Mouse (Mus musculus) thymus, postnatal 10 days (tissue): ENCODE measurements around the gene Zbtb24.
"Not testable (repeated sequence)": the region's sequence is repeated elsewhere in the genome, so short reads cannot be mapped to it uniquely, and the experiment has no call there.

Source experiments
- DNase-seq, 2 experiments: peaks; one replicate each; pipeline ENCODE4 v3.0.0; 2021; ENCODE audit warnings: low spot score in 2 of 2

Zbtb24 gene

DNA sequence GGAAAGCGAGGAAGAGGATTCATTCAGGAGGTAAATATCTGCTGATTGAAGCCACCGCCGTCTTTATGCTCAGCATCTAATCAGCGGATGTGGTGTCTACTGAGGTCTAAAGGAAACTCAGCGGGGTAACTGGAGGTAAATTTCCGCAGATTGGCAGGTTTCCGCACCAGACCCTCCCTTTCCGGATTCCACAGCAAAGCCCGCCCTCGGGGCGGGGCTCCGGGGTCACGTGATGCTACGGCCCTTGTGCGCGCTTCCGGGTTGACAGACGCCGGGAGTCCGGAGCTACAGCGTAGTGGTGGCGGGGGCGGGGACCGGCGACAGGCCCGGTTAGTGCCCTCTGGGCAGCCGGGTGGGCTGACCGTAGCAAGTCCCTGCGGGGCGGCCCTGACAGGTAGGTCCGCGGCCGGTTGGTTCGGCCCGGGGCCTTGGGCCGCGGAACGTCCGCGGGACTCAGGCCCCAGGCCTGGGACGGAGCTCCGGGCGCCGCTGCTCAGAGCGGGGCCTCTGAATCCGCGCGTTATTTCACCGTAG, at the start of gene Zbtb24:
Zbtb24 (plus strand) TSS at position 247 of the 534 bp plus-strand sequence.
- DNase-seq: peak; percentile 93 to 97

DNA sequence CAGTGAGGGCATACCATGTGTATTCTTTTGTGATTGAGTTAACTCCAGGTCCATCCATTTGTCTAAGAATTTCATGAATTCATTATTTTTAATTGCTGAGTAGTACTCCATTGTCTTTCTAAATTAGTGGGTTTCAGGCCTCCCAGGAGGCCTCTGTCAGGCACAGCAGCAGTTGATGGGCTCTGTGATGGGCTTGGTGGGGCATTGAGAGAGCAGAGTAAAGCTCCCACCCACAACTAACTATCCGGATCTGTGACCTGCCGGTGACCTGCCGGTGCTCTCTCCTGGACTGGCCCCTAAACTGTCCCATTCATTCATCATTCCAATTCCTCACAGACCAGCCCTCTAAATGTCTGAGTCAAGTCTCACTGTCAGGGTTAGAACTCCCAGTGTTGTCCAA, 49.1 kb upstream of the Zbtb24 start:
- DNase-seq: no peak

DNA sequence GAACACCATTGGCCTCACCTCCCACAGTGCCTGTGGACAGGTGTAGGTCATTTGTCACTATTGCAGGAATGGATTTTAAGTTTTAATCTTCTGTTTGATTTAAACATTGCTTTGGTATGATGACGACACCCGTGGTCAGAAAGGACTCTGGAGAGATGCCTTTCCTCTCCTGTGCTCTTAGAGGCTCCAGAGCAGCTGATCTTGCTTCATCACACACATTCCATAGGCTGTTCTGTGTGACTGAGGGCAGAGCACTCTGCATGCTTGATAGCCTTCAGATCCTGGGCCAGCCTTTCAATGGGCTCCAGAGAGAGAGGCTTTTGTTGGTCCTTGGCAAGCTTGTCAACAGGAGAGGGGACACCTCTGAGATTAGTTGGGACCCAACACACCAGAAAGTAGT, 46.8 kb upstream of the Zbtb24 start:
- no peak for DNase-seq

DNA sequence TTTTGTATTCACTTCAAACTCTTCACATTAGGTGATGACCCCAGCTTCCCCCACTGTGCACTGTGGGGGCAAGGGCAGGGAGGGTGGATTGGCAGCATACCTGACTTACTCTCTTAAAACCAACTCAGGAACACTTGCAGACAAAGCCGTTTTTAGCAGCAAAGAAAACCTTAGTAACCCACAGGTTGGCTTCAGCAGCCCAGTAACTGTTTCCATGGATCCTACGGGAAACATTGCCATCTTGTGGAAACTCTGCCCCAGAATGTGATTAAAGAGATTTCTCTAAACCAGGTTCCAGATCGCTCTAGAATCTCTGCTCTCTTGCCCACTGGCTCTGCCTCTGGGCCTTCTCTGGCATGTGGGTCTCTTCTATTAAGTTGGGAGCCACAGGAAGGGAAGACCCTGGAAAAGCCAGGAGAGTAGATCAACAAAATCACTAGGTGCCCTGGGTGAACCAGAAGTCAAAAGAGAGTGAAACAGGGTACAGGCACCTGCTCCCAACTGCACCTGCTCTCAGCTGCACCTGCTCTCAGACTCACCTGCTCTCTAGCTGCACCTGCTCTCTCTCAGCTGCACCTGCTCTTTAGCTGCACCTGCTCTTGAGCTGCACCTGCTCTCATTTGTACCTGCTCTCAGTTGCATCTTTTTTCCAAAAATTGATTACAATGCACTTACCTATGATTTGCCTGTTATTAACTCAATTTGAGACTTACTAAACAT, 46.1 kb upstream of the Zbtb24 start:
- no peak for DNase-seq

DNA sequence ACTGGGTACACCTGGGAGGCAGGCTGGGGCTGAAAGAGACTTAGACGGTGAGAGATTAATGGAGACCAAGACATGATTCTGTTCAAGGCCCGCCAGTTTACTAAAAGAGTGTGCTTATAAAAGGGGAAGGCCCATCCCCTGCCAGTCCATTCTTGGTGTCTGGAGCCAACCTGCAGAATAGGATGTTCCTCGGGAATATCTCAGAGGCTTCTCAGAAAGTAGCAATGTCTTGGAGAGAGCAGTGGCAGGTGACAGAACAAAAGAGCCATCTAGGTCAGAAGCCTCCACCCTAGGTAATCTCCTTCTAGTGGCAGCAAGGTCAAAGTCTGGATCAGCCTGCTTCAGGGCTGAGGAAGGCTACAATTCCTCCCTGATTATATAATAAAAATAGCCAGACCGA, 40.0 kb upstream of the Zbtb24 start:
- DNase-seq: not testable (repeated sequence)

DNA sequence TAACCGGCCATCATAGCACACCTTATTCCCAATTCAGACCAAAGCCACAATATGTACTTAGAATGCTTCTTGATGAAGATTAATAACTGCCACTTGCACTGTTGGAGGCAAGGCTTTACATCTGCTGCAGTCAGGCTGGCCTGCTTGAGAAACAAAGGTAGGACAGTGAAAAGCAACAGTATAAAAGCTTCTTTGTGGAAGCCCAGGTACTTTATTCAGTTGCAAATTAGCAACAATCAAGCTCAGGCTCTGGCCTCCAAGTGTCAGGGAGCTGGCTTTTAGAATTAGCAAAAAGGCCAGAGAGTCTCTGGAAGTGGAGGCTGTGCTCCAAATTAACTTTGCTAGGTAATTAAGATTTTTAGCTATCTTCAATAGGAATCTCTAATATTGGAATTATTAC, 39.4 kb upstream of the Zbtb24 start:
- not testable (repeated sequence) for DNase-seq

DNA sequence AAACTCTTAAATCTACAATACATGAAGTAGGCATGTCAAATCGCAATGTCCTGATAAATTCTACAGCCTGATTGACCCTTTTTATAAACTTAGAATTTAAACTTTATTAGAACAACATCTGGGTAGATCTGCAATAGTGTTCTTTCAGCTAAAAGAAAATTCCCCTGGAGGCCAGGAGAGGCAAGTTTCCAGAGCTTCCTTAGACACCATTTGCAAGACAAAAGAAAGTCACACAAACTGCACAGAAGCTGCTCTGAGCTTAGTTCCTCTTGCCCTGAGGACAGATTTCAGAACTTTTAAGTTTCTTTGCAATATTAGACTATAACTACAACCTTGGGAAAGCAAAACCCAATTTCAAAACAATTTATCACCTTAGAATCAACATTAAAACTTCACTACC, 36.7 kb upstream of the Zbtb24 start:
- not testable (repeated sequence) for DNase-seq

DNA sequence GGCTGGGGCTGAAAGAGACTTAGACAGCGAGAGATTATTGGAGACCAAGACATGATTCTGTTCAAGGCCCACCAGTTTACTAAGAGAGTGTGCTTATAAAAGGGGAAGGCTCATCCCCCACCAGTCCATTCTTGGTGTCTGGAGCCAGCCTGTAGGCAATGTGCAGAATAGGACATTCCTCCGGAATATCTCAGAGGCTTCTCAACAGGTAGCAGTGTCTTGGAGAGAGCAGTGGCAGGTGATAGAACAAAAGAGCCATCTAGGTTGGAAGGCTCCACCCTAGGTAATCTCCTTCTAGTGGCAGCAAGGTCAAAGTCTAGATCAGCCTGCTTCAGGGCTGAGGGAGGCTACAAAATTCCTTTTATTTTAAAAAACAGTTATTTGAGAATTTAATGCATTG, 34.8 kb upstream of the Zbtb24 start:
- not testable (repeated sequence) for DNase-seq

DNA sequence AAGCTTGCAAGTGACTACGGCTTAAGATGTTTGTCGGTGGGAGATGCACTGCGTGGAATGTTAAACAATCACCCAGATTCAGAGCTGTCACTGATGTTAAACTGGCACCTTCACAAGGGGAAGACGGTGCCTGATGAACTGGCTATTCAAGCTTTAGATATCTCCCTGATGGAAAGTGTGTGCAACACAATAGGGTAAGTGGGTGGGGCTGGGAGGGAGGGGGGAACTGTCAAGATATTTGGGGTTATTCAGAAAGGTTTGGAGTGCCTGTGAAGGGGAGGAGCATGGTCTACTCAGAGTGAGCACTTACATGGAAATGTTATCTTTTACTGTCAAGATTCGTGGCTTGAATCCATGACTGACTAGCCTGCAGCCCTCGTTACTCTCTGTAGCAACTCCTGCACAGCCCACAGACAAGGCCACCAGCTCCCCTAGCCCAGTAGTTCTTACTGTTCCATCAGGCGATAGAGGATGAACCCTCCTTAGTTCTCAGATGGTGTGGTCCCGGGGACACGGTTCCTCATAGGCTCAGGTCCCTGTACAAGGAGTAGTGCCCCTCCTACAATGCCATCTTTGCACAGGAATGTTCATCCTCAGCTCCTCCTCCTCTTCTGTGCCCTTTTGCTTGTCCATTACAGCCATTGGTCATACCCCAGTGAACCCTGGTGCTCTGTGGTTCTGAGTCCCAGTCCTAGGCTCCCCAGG, 29.5 kb upstream of the Zbtb24 start:
- DNase-seq: no peak

DNA sequence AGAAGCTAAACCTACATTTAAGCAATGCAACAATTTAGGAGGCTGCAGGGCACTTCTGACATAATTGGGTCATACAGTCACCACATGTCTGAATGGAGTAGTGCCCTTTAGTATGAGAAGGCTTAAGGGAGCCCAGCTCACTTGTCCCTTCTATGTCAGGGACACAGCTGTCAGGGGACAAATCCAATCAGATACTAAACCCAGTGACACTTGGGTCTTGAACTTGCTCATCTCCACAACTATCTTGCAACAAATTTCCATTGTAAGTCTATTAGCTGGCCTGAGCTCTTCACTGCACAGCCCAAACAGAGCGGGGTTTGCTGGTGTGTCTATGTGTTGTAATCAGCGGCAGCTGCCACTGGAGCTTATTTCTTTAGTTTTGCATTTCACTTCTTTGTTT, 26.5 kb upstream of the Zbtb24 start:
- no peak for DNase-seq

DNA sequence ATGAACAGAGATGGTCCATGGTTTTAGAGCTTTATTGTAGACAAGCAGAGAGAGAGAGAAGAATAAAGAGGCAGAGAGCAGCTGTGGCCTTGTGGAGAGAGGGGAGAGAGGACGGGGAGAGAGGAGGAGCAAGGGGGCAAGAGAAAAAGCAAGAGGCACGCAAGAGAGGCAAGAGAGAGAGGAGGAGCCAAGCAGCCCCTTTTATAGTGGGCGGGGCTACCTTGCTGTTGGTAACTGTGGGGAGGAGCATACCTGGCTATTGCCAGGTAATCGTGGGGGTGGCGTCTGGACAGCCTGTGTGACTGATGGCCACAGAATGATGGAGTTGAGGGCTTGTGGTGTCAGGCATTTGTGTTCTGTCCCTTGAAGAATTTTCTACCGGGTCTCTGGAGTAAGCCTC, 23.8 kb upstream of the Zbtb24 start:
- no peak for DNase-seq

DNA sequence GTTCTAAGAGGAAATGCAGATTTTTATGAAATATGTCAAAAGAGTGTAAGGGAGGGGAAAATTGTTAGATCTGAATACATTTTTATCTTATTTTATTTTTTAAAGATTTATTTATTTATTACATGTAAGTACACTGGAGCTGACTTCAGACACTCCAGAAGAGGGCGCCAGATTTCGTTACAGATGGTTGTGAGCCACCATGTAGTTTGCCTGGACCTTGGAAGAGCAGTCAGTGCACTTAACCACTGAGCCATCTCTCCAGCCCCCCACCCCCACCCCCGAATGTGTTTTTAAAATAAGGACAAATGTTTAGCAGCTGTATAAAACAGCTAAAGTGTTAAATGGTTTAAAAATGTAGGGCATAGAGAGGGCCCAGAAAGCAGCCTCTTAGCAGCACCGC, 15.6 kb upstream of the Zbtb24 start:
- DNase-seq: peak; percentile 39 to 58

DNA sequence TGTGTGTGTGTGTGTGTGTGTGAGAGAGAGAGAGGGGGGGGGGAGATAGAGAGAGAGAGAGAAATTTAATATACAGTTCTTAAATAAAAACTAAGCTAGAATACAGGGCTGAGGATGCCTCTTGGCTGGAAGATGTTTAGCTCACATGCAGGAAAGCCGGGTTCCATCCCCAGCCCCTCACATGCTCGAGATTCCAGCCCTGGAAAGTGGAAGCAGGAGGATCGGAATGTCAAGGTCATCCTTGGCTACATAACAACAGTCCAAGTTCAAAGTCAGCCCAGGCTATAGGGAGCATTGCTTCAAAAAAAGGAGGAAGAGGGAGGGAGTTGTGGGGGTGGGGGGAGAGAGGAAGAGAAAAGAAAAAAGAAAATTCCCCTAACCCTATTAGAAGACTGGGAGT, 15.0 kb upstream of the Zbtb24 start:
- DNase-seq: no peak

DNA sequence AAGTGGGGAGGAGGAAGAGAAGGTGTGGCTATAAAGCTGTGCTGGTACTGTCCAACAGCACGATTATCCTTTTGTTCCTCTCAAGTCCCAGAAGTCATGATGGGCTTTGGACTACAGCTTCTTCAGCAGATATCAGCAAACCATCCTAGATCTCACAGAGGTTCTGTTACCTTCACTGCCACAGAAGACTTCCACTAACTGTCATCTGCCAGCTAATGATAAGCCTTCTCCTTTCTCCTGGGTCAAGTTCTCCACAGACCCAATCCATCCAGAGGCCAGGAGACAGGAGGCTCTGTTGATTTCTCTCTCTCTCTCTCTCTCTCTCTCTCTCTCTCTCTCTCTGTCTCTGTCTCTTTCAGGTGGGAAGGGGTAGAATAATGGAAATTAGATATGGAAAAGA, 2.0 kb upstream of the Zbtb24 start:
- no peak for DNase-seq

DNA sequence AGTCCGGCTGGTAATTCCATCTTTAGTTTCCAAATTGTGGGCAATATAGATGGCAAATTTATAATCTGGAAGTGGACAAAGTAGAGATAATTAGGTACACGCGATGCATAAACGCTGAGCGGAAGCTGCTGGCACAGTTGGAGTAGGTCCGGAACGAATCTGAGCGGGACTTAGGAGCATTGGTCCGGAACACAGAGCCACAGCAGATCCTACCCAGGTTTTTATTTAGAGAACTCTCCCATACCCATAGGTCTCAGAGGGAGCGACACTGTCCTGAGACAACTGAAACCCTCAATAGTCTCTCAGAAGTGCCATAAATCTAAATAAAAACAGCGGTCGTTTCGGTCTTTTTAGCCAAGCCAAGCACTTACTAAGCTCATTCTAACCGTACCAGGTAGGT, 499 bp upstream of the Zbtb24 start:
- DNase-seq: no peak

DNA sequence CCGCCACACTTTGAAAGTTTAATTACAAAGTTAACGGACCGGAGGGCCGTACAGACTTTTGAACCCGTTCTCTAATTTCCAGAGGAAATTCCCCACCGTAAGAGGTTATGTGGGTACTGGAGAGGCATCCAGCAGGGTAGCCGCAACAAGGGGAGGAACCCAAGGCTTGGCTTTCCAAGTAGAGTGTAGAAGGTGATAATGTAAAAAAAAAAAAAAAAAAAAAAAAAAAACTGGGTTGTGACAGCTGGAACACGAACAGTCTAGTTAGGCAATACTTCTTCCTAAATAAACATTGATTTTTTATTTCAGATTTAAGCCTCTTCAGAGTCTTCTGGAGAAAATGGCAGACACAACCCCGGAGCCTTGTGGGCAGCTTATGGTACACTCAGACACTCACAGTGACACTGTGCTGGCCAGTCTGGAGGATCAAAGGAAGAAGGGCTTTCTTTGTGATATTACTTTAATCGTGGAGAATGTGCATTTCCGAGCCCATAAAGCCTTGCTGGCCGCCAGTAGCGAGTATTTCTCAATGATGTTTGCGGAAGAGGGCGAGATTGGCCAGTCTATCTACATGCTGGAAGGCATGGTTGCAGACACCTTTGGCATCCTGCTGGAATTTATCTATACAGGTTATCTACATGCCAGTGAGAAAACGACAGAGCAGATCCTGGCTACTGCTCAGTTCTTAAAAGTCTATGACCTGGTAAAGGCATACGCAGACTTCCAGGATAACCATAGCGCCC, 768 bp downstream of the Zbtb24 start:
- DNase-seq: no peak

DNA sequence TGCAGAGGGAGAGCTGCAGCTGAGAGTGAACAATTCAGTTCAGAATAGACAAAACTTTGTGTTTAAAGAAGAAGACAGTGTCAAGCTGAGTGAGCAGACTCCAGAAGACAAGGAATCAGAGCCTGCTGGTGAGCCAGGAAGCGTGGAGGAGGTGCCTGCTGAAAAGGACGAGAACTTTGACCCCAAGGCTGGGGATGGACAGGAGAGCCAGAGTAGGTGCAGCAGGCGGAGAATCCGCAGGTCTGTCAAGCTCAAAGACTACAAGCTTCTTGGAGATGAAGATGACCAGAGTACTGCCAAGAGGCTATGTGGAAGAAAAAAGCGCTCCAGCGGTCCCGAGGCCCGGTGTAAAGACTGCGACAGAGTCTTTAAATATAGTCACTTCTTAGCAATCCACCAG, 1.5 kb downstream of the Zbtb24 start:
- no peak for DNase-seq

DNA sequence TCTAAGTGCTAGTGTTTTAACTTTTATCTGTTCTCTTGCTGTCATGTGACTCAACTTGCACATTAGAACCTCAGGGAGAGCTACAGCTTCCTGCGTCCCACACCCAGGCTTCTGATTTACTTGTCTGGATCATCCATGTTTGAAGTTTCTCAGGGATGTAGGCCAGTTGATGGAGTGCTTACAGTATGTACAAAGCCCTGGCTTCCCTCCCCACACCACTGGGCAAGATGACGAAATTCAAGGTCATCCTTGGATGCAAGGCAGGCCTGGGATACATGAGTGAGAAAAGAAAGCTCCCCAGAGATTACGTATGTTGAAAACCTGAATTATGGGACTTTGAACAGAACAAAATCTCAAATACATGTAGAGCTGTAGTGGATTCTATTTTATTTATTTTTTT, 2.6 kb downstream of the Zbtb24 start:
- DNase-seq: no peak

DNA sequence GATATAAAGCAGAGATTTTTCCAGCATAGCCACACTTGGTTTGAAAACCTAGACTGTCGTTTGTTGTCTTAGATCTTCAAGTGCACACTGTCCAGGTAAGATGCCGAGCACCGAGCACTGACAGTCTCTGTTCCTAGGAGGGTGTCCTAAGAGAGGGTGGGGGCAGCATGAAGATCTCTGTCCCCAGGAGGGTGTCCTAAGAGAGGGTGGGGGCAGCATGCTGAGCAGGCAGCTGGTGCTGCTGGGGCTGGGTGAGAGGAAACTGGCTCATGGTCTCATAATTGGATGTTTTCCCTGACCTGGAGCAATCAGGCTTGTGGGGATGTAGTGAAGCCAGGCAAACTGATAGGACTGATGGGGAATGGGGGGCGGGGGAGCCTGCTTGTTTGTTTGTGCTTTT, 9.8 kb downstream of the Zbtb24 start:
- DNase-seq: no peak

DNA sequence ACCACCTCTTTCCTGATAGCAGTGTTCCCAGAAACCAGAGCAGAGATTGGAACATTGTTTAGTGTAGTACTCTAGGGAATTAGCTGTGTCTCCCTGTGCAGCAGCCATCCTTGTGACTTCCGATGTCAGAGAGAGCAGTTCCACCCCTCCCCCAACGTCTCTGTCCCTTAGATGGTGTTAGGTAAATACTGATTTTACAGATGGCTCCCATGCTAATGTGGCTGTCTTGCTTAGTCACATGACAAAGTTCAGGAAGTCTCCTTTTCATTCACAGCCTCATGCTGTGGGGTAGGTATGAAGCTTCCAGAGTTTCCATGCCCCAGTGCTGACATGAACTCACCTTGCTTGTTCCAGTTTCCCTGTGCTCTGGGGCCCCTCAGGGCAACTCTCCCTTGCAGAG, 10.3 kb downstream of the Zbtb24 start:
- DNase-seq: no peak

DNA sequence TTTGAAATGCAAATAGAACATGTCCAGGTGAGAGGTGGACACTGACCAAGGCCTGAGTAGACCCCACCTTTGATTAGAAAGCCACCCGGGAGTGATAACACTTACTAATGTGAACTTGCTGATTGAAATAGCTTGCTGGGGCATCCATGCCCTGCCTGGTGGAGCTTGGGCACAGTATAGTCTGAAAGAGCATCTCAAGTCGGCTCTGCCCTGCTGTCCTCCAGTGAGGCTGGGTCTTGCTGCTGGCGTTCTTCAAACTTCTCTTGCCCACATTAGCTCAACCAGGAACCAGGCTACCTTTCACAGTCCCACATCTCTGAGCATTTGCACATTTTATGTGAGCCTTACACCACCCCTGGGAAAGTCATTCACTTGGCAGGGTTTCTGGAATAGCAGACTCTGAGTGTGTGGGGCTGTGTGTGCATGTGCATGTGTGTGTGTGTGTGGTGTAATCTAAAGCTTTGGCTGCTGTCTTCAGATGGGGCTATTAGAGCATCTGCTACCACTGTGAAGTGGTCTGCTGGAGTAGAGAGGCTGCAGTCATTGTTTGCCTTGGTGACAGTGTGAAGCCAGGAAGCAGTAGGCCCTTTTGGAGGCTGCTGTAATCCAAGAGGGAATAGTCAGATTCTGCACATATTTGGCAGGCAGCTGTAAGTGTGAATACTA, 11.0 kb downstream of the Zbtb24 start:
- DNase-seq: no peak

DNA sequence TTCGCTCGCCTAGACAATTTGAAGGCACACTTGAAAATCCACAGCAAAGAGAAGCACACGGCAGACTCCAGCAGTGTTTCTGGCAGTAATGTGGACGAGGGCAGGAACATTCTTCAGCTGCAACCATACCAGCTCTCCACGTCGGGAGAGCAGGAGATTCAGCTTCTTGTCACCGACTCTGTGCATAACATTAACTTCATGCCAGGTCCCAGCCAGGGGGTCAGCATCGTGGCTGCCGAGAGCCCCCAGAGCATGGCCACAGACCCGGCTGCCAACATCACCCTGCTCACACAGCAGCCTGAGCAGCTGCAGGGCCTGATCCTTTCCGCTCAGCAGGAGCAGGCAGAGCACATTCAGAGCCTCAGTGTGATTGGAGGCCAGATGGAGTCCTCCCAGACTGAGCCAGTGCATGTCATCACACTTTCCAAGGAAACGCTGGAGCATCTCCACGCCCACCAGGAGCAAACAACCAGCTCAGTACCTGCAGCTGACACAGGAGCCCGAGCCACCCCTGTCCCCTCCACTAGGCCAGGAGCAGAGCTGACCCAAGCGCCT, 14.3 kb downstream of the Zbtb24 start:
- no peak for DNase-seq
